Mouse (Mus musculus) bone marrow, adult 2 months (tissue): Measurements from ENCODE around the gene Rsl1d1.

ENCODE experiments used
- CTCF ChIP-seq: fragments of 200-500 bp; IDR thresholded peaks from 2 replicates; pipeline ENCODE4 v1.5.1; 2011; ENCODE audit warnings: low read length, control low read depth; ENCODE audit not compliant: control insufficient read depth, insufficient read depth
- POLR2A ChIP-seq: fragments of 200-500 bp; IDR thresholded peaks from 2 replicates; pipeline ENCODE4 v1.6.1; 2011; ENCODE audit warnings: low read depth, mild to moderate bottlenecking, control low read depth, low read length, borderline replicate concordance; ENCODE audit not compliant: control insufficient read depth

DNA sequence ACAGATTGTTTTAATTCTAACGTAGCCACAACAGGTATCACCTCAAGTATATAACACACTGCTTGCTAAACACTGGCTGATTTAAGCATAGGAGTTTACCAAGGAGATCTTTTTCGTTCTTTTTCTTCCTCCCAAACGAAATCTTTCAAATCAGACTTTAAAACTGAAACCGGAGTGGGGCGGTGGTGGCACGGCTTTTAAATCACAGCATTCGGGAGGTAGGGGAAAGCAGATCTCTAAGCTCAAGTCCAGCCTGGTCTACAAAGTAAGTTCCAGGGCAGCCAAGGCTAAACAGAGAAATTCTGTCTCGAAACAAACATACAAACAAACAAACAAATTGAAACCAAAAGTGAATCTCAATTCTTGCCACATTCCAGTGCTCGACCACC is 28.0 kb downstream of the Rsl1d1 start:
- TF ChIP-seq POLR2A: no peak
- no peak for TF ChIP-seq CTCF
